Mouse (Mus musculus): ENCODE results near the gene Ccnb1ip1. TPM values are rescaled to one million over a fixed set of nuclear protein-coding genes. Genes with fewer than 3 reads are reported as not detected.

The Ccnb1ip1 gene
- not detected in 2 replicates for polyA plus RNA-seq (2014; fragmentation: Nextera tagmentation; extraction: Ambion mirVana)

DNA sequence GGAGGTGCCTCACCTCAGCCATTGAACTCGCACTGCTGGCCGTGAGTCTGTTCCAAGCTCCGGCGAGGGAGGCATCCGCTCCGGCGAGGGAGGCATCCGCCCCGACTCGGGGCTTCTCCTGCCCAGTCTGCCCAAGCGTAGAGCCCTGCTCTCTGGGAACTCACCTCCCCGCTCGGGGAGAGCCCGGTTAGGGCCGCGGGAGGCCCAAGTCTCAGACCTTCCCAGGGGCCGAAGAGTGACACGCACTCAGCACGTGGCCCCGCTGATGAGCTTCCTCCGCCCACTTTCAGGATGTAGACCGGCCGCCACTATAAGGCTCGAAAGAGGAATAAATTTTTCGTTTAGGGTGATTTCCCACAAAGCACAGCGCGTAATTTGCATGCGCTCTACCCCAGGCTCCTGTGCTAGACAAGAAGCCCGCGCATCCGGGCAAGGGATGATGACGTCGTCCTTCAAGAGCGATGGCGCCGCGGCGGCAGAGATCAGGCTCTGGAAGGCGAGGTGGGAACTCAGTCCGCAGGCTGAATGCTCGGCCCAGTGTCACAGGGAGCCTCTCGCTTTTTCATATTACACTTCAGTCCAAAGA is at the start of gene Ccnb1ip1, which contains the start of gene Parp2:
Gene Ccnb1ip1, minus strand, starts transcription at position 246 of the 586 bp plus-strand sequence.
Gene Parp2, plus strand, starts transcription at position 355 of the 586 bp plus-strand sequence.
- H3K4me3 ChIP-seq (ENCODE audit: low read length) = peak within 1 kb of the TSS; percentile 48
- ATAC-seq (ENCODE audit: low FRiP score, low TSS enrichment) = peak; percentile 100
- H3K27ac ChIP-seq (ENCODE audit: low read depth, low read length) = peak within 1 kb of the TSS; percentile 45
- peak within 1 kb of the TSS; percentile 70 for H3K9ac ChIP-seq (ENCODE audit: low read depth, low read length)
- peak within 1 kb of the TSS; percentile 51 for H3K4me2 ChIP-seq (replicated peaks; ENCODE audit: low read depth, low read length)
- H3K36me3 ChIP-seq (ENCODE audit: control insufficient read depth, insufficient read depth, low read length) = peaks cover 16% of the 10 kb centered on the region; the same call in 1 of the 2 replicates
- H3K4me1 ChIP-seq (ENCODE audit: control insufficient read depth, insufficient read depth, low read length) = no peaks in the 10 kb centered on the region
- under 1% methylated on average over 42 of the region's 42 CpGs for WGBS
- H3K27me3 ChIP-seq (ENCODE audit: control insufficient read depth, insufficient read depth, low read length) = no peaks in the 10 kb centered on the region
- no peaks in the 10 kb centered on the region for H3K9me3 ChIP-seq (ENCODE audit: control insufficient read depth, low read length)

DNA sequence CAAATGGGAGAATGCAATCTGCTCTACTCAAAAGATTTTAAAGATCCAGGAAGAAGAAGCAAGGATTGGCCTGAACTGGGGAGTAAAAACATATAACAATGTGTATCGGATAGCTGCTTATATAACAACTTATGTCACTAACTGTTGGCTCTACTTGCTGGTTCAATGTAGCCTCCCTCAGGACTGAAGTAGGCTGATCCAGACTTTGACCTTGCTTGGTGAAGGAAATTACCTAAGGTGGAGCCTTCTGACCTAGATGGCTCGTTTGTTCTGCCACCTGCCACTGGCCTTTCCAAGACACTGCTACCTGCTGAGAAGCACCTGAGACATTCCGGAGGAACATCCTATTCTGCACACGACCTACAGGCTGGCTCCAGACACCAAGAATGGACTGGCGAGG is 48.3 kb upstream of the Ccnb1ip1 start:
- no peaks in the 10 kb centered on the region for H3K27me3 ChIP-seq (ENCODE audit: control insufficient read depth, insufficient read depth, low read length)
- WGBS = 82% methylated on average over 5 of the region's 5 CpGs
- no peak overlapping the region for H3K9ac ChIP-seq (ENCODE audit: low read depth, low read length)
- ATAC-seq (ENCODE audit: low FRiP score, low TSS enrichment) = no peak
- H3K27ac ChIP-seq (ENCODE audit: low read depth, low read length) = no peak overlapping the region
- H3K4me1 ChIP-seq (ENCODE audit: control insufficient read depth, insufficient read depth, low read length) = no peaks in the 10 kb centered on the region
- no peak overlapping the region for H3K4me2 ChIP-seq (replicated peaks; ENCODE audit: low read depth, low read length)
- H3K9me3 ChIP-seq (ENCODE audit: control insufficient read depth, low read length) = no peaks in the 10 kb centered on the region
- H3K36me3 ChIP-seq (ENCODE audit: control insufficient read depth, insufficient read depth, low read length) = peaks cover 7% of the 10 kb centered on the region; the same call in 1 of the 2 replicates
- H3K4me3 ChIP-seq (ENCODE audit: low read length) = no peak overlapping the region

DNA sequence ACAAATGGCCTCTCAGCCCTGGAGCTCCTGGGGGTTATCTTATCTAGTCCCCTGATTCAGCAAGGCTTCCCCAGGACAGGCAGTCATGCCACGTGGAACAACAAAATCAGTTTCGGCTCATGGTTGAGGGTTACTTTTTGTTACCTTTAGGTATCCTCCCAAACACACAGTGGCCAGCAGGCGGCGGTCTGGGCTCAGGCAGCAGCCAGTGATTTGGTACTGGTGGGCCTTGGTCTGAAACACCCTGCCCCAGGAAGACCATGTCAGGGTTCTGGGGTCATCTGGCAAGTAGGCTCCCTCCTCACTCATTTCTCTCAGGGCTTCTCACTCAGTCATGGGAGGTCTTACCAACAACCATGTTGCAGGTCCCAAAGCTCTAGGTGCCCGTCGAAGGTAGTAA is 29.7 kb upstream of the Ccnb1ip1 start:
- 79% methylated on average over 6 of the region's 6 CpGs for WGBS
- Histone ChIP-seq H3K36me3 (ENCODE audit: control insufficient read depth, insufficient read depth, low read length) (no peaks in the 10 kb centered on the region; the same call in 1 of the 2 replicates), H3K9ac (ENCODE audit: low read depth, low read length) (no peak overlapping the region), H3K4me3 (ENCODE audit: low read length) (no peak overlapping the region), H3K9me3 (ENCODE audit: control insufficient read depth, low read length) (no peaks in the 10 kb centered on the region), H3K4me2 (replicated peaks; ENCODE audit: low read depth, low read length) (no peak overlapping the region), H3K27ac (ENCODE audit: low read depth, low read length) (no peak overlapping the region), H3K27me3 (ENCODE audit: control insufficient read depth, insufficient read depth, low read length) (no peaks in the 10 kb centered on the region), H3K4me1 (ENCODE audit: control insufficient read depth, insufficient read depth, low read length) (no peaks in the 10 kb centered on the region)
- ATAC-seq (ENCODE audit: low FRiP score, low TSS enrichment) = no peak

DNA sequence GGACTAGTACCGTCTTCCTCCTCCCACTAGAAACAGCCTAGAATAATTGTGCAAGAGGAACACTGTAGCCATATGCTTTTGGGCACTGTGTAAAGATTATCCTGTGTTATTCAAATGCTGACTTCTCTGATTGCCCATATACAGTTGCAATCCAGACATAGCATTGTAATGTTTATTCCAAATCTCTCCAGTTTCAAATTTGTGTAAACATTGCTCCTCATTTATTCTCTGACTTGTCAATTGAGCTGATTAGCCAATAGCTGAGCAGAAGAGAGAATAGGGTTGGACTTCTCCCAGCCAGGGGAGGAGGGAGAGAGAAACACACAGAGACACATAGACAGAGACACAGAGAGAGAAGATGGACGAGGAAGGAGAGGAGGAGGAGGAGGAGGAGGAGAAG is 26.9 kb upstream of the Ccnb1ip1 start:
- H3K4me2 ChIP-seq (replicated peaks; ENCODE audit: low read depth, low read length) = no peak overlapping the region
- H3K27ac ChIP-seq (ENCODE audit: low read depth, low read length) = no peak overlapping the region
- no peaks in the 10 kb centered on the region for H3K9me3 ChIP-seq (ENCODE audit: control insufficient read depth, low read length)
- WGBS = 54% methylated on average over 2 of the region's 2 CpGs
- H3K4me3 ChIP-seq (ENCODE audit: low read length) = no peak overlapping the region
- no peaks in the 10 kb centered on the region; the same call in 1 of the 2 replicates for H3K36me3 ChIP-seq (ENCODE audit: control insufficient read depth, insufficient read depth, low read length)
- no peak for ATAC-seq (ENCODE audit: low FRiP score, low TSS enrichment)
- no peaks in the 10 kb centered on the region for H3K4me1 ChIP-seq (ENCODE audit: control insufficient read depth, insufficient read depth, low read length)
- no peak overlapping the region for H3K9ac ChIP-seq (ENCODE audit: low read depth, low read length)
- H3K27me3 ChIP-seq (ENCODE audit: control insufficient read depth, insufficient read depth, low read length) = no peaks in the 10 kb centered on the region

DNA sequence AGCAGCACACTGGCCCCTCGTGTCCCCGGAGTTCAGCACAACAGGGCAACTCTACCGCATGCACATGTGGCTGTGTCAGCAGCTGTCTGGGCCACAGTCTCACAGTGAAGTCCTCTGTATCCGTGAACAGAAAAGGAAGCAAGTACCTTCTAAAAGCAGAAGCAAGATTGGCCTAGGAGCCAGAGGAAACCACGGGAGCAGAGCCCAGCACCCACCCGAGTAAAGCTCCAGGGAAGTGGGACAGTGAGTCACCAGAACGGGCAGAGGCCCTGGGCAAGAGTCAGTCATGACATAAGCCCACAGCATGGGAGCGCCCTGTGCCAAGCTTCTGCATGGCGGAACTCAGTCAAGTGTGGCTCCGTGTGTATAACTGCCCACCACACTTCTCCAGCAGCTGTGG is 26.4 kb upstream of the Ccnb1ip1 start:
- Histone ChIP-seq H3K36me3 (ENCODE audit: control insufficient read depth, insufficient read depth, low read length) (no peaks in the 10 kb centered on the region; the same call in 1 of the 2 replicates), H3K9ac (ENCODE audit: low read depth, low read length) (no peak overlapping the region), H3K4me1 (ENCODE audit: control insufficient read depth, insufficient read depth, low read length) (no peaks in the 10 kb centered on the region), H3K4me2 (replicated peaks; ENCODE audit: low read depth, low read length) (no peak overlapping the region), H3K4me3 (ENCODE audit: low read length) (no peak overlapping the region), H3K27me3 (ENCODE audit: control insufficient read depth, insufficient read depth, low read length) (no peaks in the 10 kb centered on the region), H3K9me3 (ENCODE audit: control insufficient read depth, low read length) (no peaks in the 10 kb centered on the region), H3K27ac (ENCODE audit: low read depth, low read length) (no peak overlapping the region)
- 87% methylated on average over 10 of the region's 10 CpGs for WGBS
- no peak for ATAC-seq (ENCODE audit: low FRiP score, low TSS enrichment)

DNA sequence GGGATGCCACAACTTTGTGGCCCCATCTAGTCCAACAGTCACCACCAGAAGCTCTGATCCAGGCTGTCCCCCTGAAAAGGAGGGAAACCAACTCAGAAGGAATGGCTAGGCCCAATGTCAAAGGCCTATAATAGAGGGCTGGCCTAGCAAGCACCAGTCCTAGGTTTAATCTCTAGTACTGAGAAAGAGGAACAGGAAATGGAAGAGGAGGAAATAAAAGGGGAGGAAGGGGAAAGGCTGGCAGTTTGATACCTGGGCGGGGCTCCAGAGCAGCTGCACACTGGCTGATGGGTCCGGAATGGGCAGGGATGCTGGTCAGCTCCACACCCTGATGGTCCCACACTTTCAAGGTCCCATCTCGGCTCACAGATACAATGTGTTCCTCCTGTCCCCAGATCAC is 22.3 kb upstream of the Ccnb1ip1 start:
- Histone ChIP-seq H3K4me1 (ENCODE audit: control insufficient read depth, insufficient read depth, low read length) (no peaks in the 10 kb centered on the region), H3K4me3 (ENCODE audit: low read length) (no peak overlapping the region), H3K4me2 (replicated peaks; ENCODE audit: low read depth, low read length) (no peak overlapping the region), H3K36me3 (ENCODE audit: control insufficient read depth, insufficient read depth, low read length) (no peaks in the 10 kb centered on the region), H3K27me3 (ENCODE audit: control insufficient read depth, insufficient read depth, low read length) (no peaks in the 10 kb centered on the region), H3K9me3 (ENCODE audit: control insufficient read depth, low read length) (no peaks in the 10 kb centered on the region), H3K27ac (ENCODE audit: low read depth, low read length) (no peak overlapping the region), H3K9ac (ENCODE audit: low read depth, low read length) (no peak overlapping the region)
- ATAC-seq (ENCODE audit: low FRiP score, low TSS enrichment) = no peak
- 86% methylated on average over 3 of the region's 3 CpGs for WGBS

DNA sequence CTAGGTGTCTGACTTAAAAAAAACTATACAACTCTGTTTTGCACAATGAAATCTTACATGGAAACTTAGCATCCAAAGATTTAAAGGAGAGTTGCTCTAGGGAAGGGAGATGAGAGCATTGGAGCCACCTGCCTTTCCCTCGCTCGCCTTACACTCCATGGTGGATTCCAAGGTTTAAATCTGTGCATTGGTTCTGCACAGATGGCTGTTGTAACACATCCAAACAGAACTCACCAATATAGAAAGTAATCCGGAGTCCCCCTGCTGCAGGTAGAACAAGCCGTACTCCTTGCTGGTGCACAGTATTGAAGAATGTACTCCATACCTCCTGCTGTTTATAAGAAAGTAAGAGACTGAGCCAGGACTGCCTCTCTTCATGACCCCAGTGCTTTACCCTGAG is 19.0 kb upstream of the Ccnb1ip1 start:
- H3K9ac ChIP-seq (ENCODE audit: low read depth, low read length) = no peak overlapping the region
- H3K4me2 ChIP-seq (replicated peaks; ENCODE audit: low read depth, low read length) = no peak overlapping the region
- H3K36me3 ChIP-seq (ENCODE audit: control insufficient read depth, insufficient read depth, low read length) = peaks cover 18% of the 10 kb centered on the region
- H3K4me1 ChIP-seq (ENCODE audit: control insufficient read depth, insufficient read depth, low read length) = no peaks in the 10 kb centered on the region
- no peak for ATAC-seq (ENCODE audit: low FRiP score, low TSS enrichment)
- H3K4me3 ChIP-seq (ENCODE audit: low read length) = no peak overlapping the region
- 89% methylated on average over 4 of the region's 4 CpGs for WGBS
- no peak overlapping the region for H3K27ac ChIP-seq (ENCODE audit: low read depth, low read length)
- no peaks in the 10 kb centered on the region for H3K9me3 ChIP-seq (ENCODE audit: control insufficient read depth, low read length)
- H3K27me3 ChIP-seq (ENCODE audit: control insufficient read depth, insufficient read depth, low read length) = no peaks in the 10 kb centered on the region

DNA sequence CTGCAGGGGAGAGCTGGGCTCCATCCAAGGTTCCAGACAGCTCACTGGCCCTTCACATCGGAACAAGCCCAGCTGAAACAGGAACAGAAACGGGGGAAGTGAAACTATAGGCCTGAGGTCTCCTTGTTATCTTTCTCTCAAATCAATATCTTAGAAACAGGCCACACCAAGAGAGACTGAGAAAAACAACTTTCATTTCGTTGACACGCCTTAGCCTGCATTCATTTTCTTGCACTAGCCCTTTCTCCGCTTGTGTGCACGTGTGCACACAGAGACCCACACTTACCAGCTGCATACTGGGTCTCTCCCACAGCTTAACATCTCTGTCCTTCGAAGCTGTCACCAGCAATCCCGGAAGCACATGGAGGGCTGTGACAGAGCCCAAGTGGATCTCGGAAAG is 16.7 kb upstream of the Ccnb1ip1 start:
- no peak overlapping the region for H3K27ac ChIP-seq (ENCODE audit: low read depth, low read length)
- no peak overlapping the region for H3K4me2 ChIP-seq (replicated peaks; ENCODE audit: low read depth, low read length)
- no peak overlapping the region for H3K4me3 ChIP-seq (ENCODE audit: low read length)
- H3K4me1 ChIP-seq (ENCODE audit: control insufficient read depth, insufficient read depth, low read length) = no peaks in the 10 kb centered on the region
- no peaks in the 10 kb centered on the region for H3K27me3 ChIP-seq (ENCODE audit: control insufficient read depth, insufficient read depth, low read length)
- H3K36me3 ChIP-seq (ENCODE audit: control insufficient read depth, insufficient read depth, low read length) = peaks cover 41% of the 10 kb centered on the region
- no peak overlapping the region for H3K9ac ChIP-seq (ENCODE audit: low read depth, low read length)
- H3K9me3 ChIP-seq (ENCODE audit: control insufficient read depth, low read length) = no peaks in the 10 kb centered on the region
- WGBS = 87% methylated on average over 9 of the region's 9 CpGs
- no peak for ATAC-seq (ENCODE audit: low FRiP score, low TSS enrichment)

DNA sequence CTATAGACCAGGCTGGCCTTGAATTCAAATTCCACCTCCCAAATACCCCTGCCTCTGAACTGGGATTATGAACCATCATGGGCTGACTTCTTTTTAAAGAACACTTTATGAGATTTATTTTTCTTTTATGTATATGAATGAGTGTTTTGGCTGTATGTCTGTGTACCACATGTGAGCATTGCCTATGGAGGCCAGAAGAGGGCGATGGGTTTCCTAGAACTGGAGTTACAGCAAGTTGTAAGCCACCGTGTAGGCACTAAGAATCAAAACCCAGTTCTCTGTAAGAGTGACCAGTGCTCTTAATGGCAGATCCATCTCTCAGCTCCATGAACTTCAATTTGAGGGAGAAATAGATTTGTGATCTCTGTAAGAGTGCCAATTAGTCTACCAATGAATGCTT is 15.7 kb upstream of the Ccnb1ip1 start:
- Histone ChIP-seq H3K9ac (ENCODE audit: low read depth, low read length) (no peak overlapping the region), H3K4me2 (replicated peaks; ENCODE audit: low read depth, low read length) (no peak overlapping the region), H3K36me3 (ENCODE audit: control insufficient read depth, insufficient read depth, low read length) (peaks cover 48% of the 10 kb centered on the region), H3K27ac (ENCODE audit: low read depth, low read length) (no peak overlapping the region), H3K9me3 (ENCODE audit: control insufficient read depth, low read length) (no peaks in the 10 kb centered on the region), H3K27me3 (ENCODE audit: control insufficient read depth, insufficient read depth, low read length) (no peaks in the 10 kb centered on the region), H3K4me3 (ENCODE audit: low read length) (no peak overlapping the region), H3K4me1 (ENCODE audit: control insufficient read depth, insufficient read depth, low read length) (no peaks in the 10 kb centered on the region)
- WGBS = 74% methylated on average over 2 of the region's 2 CpGs
- no peak for ATAC-seq (ENCODE audit: low FRiP score, low TSS enrichment)

All from kidney, embryonic 14.5 days (tissue).